Mouse (Mus musculus) hindbrain, embryonic 10.5 days (tissue): ENCODE data around the gene Dct. TPM values are rescaled to one million over a fixed set of nuclear protein-coding genes. Genes with fewer than 3 reads are reported as not detected.

ENCODE experiments used
- polyA plus RNA-seq: library from polyadenylated mRNA; unstranded; fragments of >200 nt; fragmentation: Nextera tagmentation; extraction: Ambion mirVana; gene quantifications from 2 replicates; pipeline ENCODE4 v1.2.1, GENCODE M21; 2016

Gene Dct
- polyA plus RNA-seq, 1 experiment from 2014 or later = 3.2 TPM

Other genes starting within 250 kb of the Dct start
- gene Tgds, start 80.5 kb upstream of the Dct start, polyA plus RNA-seq = 29.4 and 32.3 TPM in 2 replicates
- gene Gpr180, start 84.9 kb upstream of the Dct start, polyA plus RNA-seq = 37.2 and 39.8 TPM in 2 replicates
- 7.6 and 9.3 TPM in 2 replicates for gene Sox21, start 184.8 kb upstream of the Dct start, polyA plus RNA-seq
- not detected in 2 replicates for gene Gm9376, start 214.7 kb upstream of the Dct start, polyA plus RNA-seq